Mouse (Mus musculus) olfactory bulb, adult 2 months (tissue): Measurements from ENCODE around the gene Twist2.

Experiments used
- CTCF ChIP-seq: fragments of 200-500 bp; IDR thresholded peaks from 2 replicates; pipeline ENCODE4 v1.5.1; 2012; ENCODE audit warnings: low read depth, mild to moderate bottlenecking, low read length, moderate library complexity; ENCODE audit not compliant: insufficient read depth
- POLR2A ChIP-seq: fragments of 200-500 bp; IDR thresholded peaks from 2 replicates; pipeline ENCODE4 v1.6.1; 2012; ENCODE audit warnings: mild to moderate bottlenecking, low read depth, low read length, moderate library complexity; ENCODE audit not compliant: insufficient read depth

- TF ChIP-seq CTCF, result no peak
- no peak for TF ChIP-seq POLR2A
Observed at GRCm38 (mm10) chr1:91880156-91880555, 78.9 kb downstream of the Twist2 start.
